Mouse (Mus musculus): ENCODE data around the gene Pfkm. TPM values are rescaled to one million over a fixed set of nuclear protein-coding genes. Genes with fewer than 3 reads are reported as not detected.

Gene Pfkm
- polyA plus RNA-seq, 1 experiment from 2014 or later = 97.8 TPM

- DNase-seq (ENCODE audit: low read depth, low spot score) = no peak
- no peaks in the 10 kb centered on the region for H3K27me3 ChIP-seq
- no peak for TF ChIP-seq CTCF (IDR thresholded peaks at IDR 0.05)
- ChIA-PET POLR2A (interaction anchor here (0.5 to 0.7 kb wide), 2 partner anchors 39 to 296 kb away, joined by 3 read pairs; no protein-coding TSS in a partner anchor), CTCF (no interaction called here)
- in situ Hi-C loops (cut with MboI; ENCODE audit: low pct_unique_long_range_greater_than_20kb) = loop anchor here (25.0 kb wide), 1 partner anchor 306 kb away; no protein-coding TSS in a partner anchor
- ATAC-seq = no peak
These were observed 75.5 kb downstream of the Pfkm start for GRCm38 (mm10) chr15:98167645-98168621.

- CTCF ChIA-PET = no interaction called here
- DNase-seq (ENCODE audit: low read depth, low spot score) = no peak
These were observed 76.2 kb downstream of the Pfkm start for GRCm38 (mm10) chr15:98168622-98169004.

GRCm38 (mm10) chr15:98170365-98170764 is 78.0 kb downstream of the Pfkm start:
- POLR2A ChIA-PET = no interaction called here
- ATAC-seq = peak; percentile 74
- peak; percentile 56 for DNase-seq (ENCODE audit: low read depth, low spot score)
- no peaks in the 10 kb centered on the region for H3K27me3 ChIP-seq
- in situ Hi-C loops (cut with MboI; ENCODE audit: low pct_unique_long_range_greater_than_20kb) = loop anchor here (25.0 kb wide), 1 partner anchor 308 kb away; no protein-coding TSS in a partner anchor
- CTCF ChIA-PET = no interaction called here
- TF ChIP-seq CTCF (IDR thresholded peaks at IDR 0.05) = no peak

More at GRCm38 (mm10) chr15:98168622-98169004, 76.2 kb downstream of the Pfkm start:
- POLR2A ChIA-PET = no interaction called here
- in situ Hi-C loops (cut with MboI; ENCODE audit: low pct_unique_long_range_greater_than_20kb) = loop anchor here (25.0 kb wide), 1 partner anchor 306 kb away; no protein-coding TSS in a partner anchor
- no peak for TF ChIP-seq CTCF (IDR thresholded peaks at IDR 0.05)
- H3K27me3 ChIP-seq = no peaks in the 10 kb centered on the region
- no peak for ATAC-seq

GRCm38 (mm10) chr15:98170917-98171316 is 78.5 kb downstream of the Pfkm start:
- DNase-seq (ENCODE audit: low read depth, low spot score) (no peak), ATAC-seq (no peak)
- CTCF ChIA-PET = no interaction called here
- POLR2A ChIA-PET = no interaction called here
- TF ChIP-seq CTCF (IDR thresholded peaks at IDR 0.05) = no peak
- in situ Hi-C loops (cut with MboI; ENCODE audit: low pct_unique_long_range_greater_than_20kb) = loop anchor here (25.0 kb wide), 1 partner anchor 309 kb away; no protein-coding TSS in a partner anchor
- no peaks in the 10 kb centered on the region for H3K27me3 ChIP-seq

GRCm38 (mm10) chr15:98172113-98172512 is 79.7 kb downstream of the Pfkm start:
- in situ Hi-C loops (cut with MboI; ENCODE audit: low pct_unique_long_range_greater_than_20kb) = loop anchor here (25.0 kb wide), 1 partner anchor 310 kb away; no protein-coding TSS in a partner anchor
- H3K27me3 ChIP-seq = no peaks in the 10 kb centered on the region
- POLR2A ChIA-PET = no interaction called here
- ATAC-seq (no peak), DNase-seq (ENCODE audit: low read depth, low spot score) (no peak)
- CTCF ChIA-PET = no interaction called here
- TF ChIP-seq CTCF (IDR thresholded peaks at IDR 0.05) = no peak

GRCm38 (mm10) chr15:98173821-98174220 is 81.4 kb downstream of the Pfkm start:
- ChIA-PET CTCF (interaction anchor here (0.6 to 1.2 kb wide), 8 partner anchors 12 to 123 kb away, joined by 3 to 6 read pairs (median 3); partner anchors contain the start of gene Pfkm), POLR2A (interaction anchor here (0.8 to 0.9 kb wide), 2 partner anchors 29 to 82 kb away, joined by 3 read pairs; partner anchors contain the start of gene Pfkm)
- DNase-seq (ENCODE audit: low read depth, low spot score) = peak; percentile 19
- in situ Hi-C loops (cut with MboI; ENCODE audit: low pct_unique_long_range_greater_than_20kb) = loop anchor here (25.0 kb wide), 1 partner anchor 312 kb away; no protein-coding TSS in a partner anchor
- no peak for TF ChIP-seq CTCF (IDR thresholded peaks at IDR 0.05)
- no peak for ATAC-seq
- H3K27me3 ChIP-seq = no peaks in the 10 kb centered on the region

- ATAC-seq = no peak
- in situ Hi-C loops (cut with MboI; ENCODE audit: low pct_unique_long_range_greater_than_20kb) = no loop called here
- ChIA-PET CTCF (interaction anchor here (0.8 to 0.9 kb wide), 2 partner anchors 21 to 100 kb away, joined by 3 read pairs; no protein-coding TSS in a partner anchor), POLR2A (no interaction called here)
- no peaks in the 10 kb centered on the region for H3K27me3 ChIP-seq
- TF ChIP-seq CTCF (IDR thresholded peaks at IDR 0.05) = no peak
- no peak for DNase-seq (ENCODE audit: low read depth, low spot score)
These were observed 84.9 kb downstream of the Pfkm start for GRCm38 (mm10) chr15:98177320-98177719.

- ChIA-PET CTCF (interaction anchor here (0.8 to 1.4 kb wide), 5 partner anchors 19 to 209 kb away, joined by 3 to 4 read pairs (median 4); no protein-coding TSS in a partner anchor), POLR2A (no interaction called here)
- DNase-seq (ENCODE audit: low read depth, low spot score) = no peak
- TF ChIP-seq CTCF (IDR thresholded peaks at IDR 0.05) = no peak
- in situ Hi-C loops (cut with MboI; ENCODE audit: low pct_unique_long_range_greater_than_20kb) = loop anchor here (5.0 kb wide), 1 partner anchor 212 kb away; no protein-coding TSS in a partner anchor
- no peak for ATAC-seq
- H3K27me3 ChIP-seq = peaks cover 4% of the 10 kb centered on the region
These were observed 88.3 kb downstream of the Pfkm start for GRCm38 (mm10) chr15:98180567-98181131.

- in situ Hi-C loops (cut with MboI; ENCODE audit: low pct_unique_long_range_greater_than_20kb) = loop anchor here (5.0 kb wide), 1 partner anchor 211 kb away; no protein-coding TSS in a partner anchor
- ChIA-PET POLR2A (no interaction called here), CTCF (interaction anchor here (0.8 to 1.4 kb wide), 8 partner anchors 19 to 209 kb away, joined by 3 to 4 read pairs (median 3); partner anchors contain the start of gene Olfr285)
- H3K27me3 ChIP-seq = peaks cover 4% of the 10 kb centered on the region
- DNase-seq (ENCODE audit: low read depth, low spot score) (peak; percentile 71), ATAC-seq (peak; percentile 100)
- TF ChIP-seq CTCF (IDR thresholded peaks at IDR 0.05) = peak; percentile 98
These were observed 88.8 kb downstream of the Pfkm start for GRCm38 (mm10) chr15:98181132-98181711.

Other genes starting within 250 kb of the Pfkm start
- gene Hdac7, start 248.1 kb upstream of the Pfkm start, polyA plus RNA-seq (2021) = 210 TPM
- gene Vdr, start 182.0 kb upstream of the Pfkm start, polyA plus RNA-seq (2021) = 47.9 TPM
- 118 TPM for gene Tmem106c, start 128.4 kb upstream of the Pfkm start, polyA plus RNA-seq (2021)
- 0.54 TPM for gene Col2a1, start 87.9 kb upstream of the Pfkm start, polyA plus RNA-seq (2021)
- 22.1 TPM for gene Senp1, start 1.2 kb downstream of the Pfkm start, polyA plus RNA-seq (2021)
- 47.7 TPM for gene Asb8, start 73.0 kb downstream of the Pfkm start, polyA plus RNA-seq (2021)
- not detected for gene Ccdc184, start 74.6 kb downstream of the Pfkm start, polyA plus RNA-seq (2021)
- not detected for gene Olfr288, start 103.0 kb downstream of the Pfkm start, polyA plus RNA-seq (2021)
- not detected for gene Gm44579, start 128.4 kb downstream of the Pfkm start, polyA plus RNA-seq (2021)
- gene Olfr287, start 128.5 kb downstream of the Pfkm start, polyA plus RNA-seq (2021) = not detected
- not detected for gene Olfr286, start 141.9 kb downstream of the Pfkm start, polyA plus RNA-seq (2021)
- not detected for gene H1fnt, start 164.7 kb downstream of the Pfkm start, polyA plus RNA-seq (2021)
- gene Zfp641, start 203.6 kb downstream of the Pfkm start, polyA plus RNA-seq (2021) = 1.3 TPM
- gene Olfr285, start 224.8 kb downstream of the Pfkm start, polyA plus RNA-seq (2021) = not detected
- gene Olfr284, start 248.4 kb downstream of the Pfkm start, polyA plus RNA-seq (2021) = not detected

All from Patski (cell line).